Mouse (Mus musculus): Measurements from ENCODE around the gene Mmel1.

GRCm38 (mm10) chr4:154934800-154935199 lies 65.4 kb downstream of the Mmel1 start:
- TF ChIP-seq CTCF (IDR thresholded peaks at IDR 0.05; ENCODE audit: insufficient read depth, low read length): no peak
- no peak for TF ChIP-seq POLR2A (IDR thresholded peaks at IDR 0.05; ENCODE audit: borderline replicate concordance, extremely low read depth, low read depth, low read length)
